Mouse (Mus musculus) adrenal gland, adult (tissue): ENCODE data around the gene Zfp523.

Experiments
- DNase-seq, 2 experiments: peaks; one replicate each; pipeline ENCODE4 v3.0.0; 2022 to 2023; ENCODE audit warnings: low spot score in 1 of 2; ENCODE audit not compliant: inconsistent age in 2 of 2

The Zfp523 gene

DNA sequence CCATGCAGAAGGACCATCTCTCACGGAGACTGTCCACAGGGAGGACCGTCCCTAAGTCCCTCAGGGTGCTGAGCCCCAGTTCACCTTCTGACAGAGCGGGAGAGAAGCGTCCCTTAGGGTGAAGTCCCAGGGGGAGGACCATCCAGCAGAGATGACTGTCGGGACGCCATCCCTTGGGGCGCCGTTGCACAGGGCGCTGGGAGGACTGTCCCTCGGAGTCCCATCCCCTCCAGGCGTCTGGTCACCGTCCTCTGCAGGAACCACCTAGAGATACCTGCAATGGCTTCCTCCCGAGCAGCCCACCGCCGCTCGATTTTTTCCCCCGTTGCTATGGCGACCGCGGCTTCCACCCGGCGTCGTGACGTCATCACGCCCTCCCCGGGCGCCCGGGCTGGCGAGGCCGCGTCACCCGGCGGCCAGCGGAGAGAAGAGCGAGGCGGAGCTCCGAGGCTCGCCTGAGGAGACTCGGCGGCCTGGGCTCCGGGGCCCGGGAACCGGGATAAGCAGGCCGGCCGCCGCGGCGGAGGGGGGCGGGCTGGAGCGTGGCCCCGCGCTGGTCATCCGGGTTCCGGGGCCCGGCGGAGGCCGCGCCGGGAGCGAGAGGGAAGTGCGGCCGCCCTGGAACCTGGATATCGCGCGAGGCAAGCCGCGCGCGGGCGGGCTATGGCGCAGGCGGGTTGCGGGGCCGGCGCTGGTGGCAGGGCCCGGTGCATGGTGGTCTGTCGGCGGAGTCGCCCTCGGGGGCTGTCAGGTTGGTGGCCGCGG lies at the start of gene Zfp523:
Gene Zfp523, plus strand, starts transcription at position 355 of the 765 bp plus-strand sequence.
- DNase-seq: peak; percentile 94 to 97

DNA sequence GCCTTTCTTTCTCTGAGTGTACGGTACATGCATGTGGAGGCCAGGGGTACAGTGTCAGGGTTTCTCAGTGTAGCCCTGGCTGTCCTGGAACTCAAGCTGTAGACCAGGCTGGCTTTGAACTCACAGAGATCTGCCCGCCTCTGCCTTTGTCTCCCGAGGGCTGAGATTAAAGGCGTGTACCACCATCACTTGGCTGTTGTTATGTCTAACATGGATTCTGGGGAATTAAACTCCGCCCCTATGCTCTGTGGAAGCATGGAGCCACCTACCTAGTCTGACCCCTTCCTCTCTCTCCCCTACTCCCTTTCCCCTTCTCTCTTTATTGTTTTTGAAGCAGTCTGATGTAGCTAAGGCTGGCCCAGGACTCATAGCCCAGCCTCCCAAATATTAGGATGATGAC lies 47.1 kb upstream of the Zfp523 start:
- no peak for DNase-seq

DNA sequence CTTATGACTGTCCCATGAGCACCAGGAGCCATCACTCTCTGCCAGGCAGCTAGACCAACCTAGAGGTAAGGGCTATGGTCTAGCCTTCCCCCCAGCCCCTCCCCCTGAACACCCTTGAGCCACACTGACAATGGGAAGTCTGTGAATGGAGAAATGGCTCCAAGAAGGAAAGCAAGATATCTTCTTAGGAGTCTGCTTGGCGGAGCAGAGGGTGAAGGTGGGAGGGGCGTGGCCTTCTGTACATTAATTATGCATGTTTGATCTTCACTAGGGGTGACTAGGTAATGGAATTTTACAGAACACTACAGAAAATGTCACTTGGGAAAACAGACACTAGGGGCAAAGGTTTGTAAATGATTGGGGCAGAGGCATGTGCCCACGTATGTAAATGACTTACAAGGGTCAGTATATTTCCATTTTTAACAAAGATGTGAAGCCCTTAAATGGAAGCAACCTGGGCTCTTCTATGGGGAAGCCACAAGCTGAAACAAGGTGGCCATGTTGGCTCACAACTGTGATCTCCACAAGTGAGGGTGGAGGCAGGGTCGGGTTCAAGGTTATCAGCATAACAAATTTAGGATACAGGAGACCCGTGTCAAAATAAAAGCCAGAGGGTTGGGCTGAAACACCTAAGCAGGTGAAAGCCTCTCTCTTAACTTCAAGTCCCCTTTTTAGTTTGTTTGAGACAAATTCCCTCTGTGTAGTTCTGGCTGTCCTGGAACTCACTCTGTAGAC lies 46.4 kb upstream of the Zfp523 start:
- DNase-seq: no peak

DNA sequence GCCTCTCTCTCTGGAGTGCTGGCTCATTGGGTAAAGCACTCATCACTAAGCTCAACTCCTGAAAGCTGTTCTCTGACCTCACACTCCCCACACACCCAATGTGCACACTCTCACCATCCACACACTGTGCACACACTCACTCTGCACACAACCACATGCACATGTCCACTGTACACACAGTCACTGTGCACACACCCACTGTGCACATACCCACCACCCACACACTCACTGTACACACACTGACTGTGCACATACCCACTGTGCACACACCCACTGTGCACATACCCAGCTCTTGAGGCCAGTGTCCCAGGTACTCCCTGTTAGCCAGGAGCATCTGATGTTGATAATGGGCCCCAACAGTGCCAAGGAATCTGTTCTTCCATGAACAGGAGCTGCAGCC lies 45.8 kb upstream of the Zfp523 start:
- DNase-seq: no peak

DNA sequence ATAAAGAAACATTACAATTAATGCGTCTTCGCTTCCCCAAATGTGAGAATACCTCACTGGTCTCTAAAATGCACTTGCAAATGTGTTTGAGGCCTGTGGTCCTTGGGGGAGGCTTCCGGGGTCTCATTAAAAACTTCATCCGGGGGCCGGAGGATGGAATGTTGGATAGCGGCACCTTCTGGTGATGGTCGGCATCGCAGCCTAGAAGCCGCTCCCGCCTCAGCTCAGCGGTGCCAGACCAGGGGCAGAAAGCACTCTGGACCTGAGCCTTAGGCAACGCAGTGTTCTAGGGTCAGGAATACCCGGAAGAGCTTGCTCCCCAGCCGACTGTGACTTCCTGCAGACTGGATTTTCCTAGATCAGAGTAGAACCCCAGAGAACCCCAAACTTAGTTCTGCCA lies 43.7 kb upstream of the Zfp523 start:
- peak; percentile 52 to 82 for DNase-seq

DNA sequence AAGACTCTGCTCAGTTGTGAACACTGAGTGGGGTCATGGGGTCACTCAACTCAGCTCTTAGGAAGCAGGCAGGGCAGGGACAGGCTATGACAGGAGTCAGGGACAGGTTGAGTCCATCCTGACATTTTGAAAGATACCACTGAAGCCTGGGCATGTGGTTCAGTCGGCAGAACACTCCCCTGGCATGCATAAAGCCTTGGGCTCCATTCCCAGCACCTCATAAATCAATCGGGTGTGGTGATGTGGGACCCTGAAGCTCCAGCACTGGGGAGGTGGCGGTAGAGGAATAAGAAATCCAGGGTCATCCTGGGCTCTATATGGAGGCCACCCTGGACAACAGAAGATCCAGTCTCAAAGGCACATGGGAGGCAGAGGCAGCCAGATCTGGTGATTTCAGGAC lies 41.4 kb upstream of the Zfp523 start:
- DNase-seq: peak; percentile 63 to 84

DNA sequence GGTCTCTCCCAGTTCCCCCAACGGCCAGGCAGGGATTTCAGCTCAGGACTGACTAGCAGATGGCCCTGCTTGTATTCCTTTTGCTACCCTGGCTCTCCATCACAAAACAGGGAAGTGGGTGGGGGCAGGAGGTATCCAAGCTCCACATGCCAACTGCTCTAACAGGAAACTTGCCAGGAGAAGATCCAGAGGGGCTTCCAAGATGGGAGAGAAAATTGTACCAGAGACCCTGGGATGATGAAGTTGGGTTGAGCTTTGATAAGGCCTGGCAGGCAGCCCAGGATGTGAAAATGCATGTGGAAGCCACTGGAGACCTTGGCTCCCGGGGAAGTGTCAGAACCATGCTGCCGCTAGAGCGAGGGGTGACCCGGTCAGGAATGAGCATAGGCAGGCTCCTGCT lies 40.7 kb upstream of the Zfp523 start:
- peak; percentile 65 to 88 for DNase-seq

DNA sequence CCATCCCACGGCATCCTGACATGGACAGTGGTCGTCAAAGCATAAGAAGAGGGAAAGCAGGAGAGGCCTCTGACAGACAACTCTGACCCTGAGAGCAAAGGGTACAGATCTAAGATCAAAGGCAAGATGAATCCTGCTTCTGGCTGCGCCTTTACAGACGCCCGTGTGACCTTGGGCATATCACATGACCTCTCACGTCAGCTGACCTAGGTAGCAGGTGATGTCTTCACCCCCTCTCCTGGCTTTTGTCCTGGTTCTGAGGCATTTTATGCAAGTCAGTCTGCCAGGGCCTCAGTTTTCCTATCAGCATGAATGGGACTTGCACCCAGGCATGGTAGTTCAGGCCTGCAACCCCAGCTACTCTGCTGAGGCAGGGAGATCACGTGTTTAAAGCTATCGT lies 38.9 kb upstream of the Zfp523 start:
- no peak for DNase-seq

DNA sequence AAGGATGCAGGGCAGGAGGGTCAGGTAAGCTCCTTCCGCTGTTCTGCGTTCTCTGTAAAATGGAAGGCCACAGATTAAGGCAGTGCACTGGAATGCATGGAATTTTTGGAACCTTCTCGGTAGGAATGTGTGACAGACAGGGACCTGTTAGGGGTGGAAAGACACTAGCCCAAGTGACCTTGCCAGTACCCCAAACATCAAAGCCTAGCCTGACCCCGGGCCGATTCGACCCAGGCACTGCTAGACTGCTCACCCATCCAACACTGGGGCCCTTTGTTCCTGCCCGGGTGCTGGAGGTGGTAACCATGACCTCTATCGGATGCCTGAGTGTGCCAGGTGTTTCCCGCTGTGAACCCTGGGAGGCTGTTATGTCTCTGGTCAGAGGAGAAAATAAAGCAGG lies 38.2 kb upstream of the Zfp523 start:
- peak in 1 of 2 experiments; percentile 38 for DNase-seq

DNA sequence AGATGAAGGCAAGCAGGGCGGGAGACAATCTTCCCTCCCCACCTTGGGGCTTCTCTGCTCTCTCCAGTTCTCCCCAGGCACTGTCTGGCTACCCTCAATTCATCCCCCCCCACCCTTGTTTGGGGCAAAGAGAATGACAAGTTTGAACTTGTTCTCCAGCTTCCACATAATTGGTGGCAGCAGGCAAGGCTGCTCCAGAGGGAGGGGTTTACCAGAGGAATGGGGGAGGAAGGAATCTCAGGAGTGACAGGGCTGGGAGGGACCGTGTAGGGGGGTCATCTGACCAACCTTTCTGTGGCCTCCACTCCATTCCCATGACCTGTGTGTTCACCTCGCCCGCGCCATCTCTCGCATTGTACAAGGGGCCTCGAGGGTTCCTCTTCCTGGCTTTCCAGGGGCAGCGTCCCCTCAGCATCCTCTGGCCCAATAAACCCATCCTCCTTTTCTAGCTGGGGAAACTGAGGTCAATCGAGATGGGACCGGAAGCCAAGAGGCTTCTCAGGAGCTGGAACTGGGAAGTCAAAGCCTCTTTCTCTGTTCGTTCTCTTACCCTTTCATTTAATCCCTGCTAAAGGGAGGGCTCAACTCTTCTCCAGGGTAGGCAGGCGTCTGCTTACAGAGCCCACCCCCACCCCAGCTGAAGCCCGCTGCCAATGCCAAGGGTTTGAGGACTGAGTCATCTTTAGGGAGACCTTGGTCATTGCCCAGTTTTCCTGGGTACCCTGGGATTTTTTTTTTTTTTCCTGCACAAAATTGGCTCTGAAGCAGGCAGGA lies 36.3 kb upstream of the Zfp523 start:
- peak in 1 of 2 experiments; percentile 31 for DNase-seq

DNA sequence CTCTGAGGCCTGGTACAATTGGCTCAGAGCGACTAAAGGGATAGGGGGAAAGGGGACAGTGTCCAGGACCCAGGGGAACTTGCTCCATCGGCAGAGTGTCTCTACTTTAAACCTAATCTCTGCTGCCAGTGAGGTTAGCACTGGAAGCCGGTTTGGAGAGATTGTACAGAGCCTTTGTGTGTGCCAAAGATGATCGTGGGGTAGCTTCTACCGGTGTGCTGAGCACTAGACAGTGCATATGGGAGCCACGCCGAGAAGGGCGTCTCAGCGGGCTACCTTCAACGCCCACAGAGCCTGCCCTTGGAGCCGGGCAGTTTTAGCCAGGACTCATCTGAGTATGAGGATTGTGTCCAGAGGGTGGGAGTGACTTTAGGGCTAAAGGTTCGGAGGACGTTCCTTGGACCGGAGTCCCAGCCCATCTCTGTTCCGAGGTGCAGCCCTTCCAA lies 35.7 kb upstream of the Zfp523 start:
- peak; percentile 60 to 87 for DNase-seq

DNA sequence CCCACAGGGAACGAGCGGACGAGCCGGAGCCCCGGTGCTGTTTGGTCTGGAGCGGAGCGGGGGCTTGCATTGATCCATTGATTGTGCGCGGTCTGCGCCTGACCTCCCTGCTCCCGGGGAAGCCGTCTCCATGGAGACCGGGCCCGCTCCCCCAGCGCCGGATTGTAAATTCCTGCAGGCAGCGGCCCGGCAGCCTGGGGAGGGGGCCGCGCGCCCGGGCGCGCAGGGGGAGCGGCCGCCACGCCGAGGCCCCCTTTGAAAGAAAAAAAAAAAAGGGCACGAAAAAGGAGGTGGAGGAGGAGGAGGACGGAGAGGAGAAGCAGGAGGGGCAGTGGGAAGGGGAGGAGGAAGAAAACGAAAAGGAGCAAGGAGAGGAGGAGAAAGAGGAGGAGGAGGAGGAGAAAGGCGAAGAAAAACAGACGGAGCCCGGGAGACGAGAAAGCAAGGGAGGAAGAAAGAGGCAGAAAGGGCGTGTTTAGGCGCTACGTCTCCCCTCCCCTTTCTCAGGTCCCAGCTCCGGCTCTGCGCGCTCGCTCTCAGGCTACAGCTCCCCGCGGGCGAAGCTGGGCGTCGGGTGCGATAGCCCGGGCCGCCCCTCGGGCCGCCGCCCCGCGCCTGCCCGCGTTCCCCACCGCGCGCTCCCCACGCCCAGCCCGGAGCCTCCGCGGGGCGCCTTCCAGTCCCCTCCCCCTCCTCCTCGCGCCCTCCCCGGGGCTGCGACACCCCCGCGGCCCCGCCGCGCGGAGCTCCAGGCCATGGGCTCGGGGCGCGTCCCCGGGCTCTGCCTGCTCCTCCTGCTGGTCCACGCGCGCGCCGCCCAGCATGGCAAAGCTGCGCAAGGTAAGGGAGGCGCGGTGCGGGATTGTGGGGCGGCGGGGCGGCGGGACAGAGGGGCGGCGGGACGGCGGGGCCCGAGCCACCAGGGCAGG lies 34.9 kb upstream of the Zfp523 start, which contains the start of gene Scube3:
Gene Scube3, plus strand, starts transcription at position 371 of the 929 bp plus-strand sequence.
- peak; percentile 62 to 80 for DNase-seq

DNA sequence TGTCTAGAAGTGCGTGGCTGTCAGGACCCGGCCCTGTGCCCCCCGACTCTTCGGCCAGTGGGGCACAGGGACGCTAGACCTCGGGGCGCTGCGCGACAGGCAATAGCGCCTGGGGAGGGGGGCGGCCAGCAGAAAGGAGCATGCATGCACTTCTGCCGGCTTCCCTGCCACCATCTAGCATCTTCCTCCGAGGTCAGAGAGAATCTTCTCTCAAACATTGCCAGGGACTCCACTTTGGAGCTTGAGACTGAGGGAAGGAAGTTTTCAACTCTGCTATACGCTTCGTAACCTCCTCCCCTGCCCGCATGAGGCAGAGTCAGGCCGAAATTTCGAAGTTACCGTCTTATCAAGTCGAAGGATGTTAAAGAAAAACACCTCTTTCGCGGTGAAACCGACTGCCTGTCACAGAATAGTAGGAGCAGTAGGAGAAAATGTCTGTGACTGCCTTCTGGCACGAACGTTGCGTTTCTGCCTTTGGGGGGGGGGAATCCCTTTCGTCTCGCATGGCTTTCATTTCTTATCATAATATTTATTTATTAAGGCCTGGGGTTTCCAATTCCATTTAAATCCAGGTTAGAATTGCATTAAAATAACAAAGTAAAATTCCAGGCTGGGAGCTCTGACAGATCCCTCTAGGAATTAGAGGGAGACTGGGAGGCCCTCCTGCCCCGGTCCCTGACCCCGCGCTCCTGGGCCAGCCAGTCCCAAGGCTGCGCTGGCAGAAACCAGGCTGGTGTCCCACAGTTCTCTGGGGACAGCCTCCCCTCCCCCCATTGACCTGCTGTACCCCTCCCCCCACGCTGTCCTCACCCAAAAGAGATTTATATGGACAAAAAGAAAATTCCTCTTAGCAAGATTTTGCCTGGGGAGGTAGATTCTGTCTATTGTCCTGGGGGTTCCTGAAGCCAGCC lies 34.0 kb upstream of the Zfp523 start:
- DNase-seq: peak; percentile 35 to 68

DNA sequence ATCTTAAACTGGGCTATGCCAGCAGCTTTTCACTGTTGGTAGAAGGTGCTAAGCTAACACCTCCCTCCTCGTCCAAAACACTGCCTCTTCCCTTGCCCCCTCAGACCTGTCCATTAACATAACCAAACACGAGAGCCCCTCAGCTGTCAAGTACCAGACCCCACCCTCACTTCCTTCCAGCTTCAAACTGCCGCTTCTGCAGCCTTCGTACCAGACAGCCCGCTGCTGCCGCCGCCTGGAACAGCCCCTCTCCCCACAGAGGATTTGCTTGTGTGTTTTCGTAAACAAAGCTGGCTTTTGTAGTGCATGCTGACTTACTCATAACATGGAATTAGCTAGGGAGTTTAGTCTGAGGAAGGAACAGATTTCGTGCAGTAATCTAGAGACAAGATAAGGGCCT lies 33.2 kb upstream of the Zfp523 start:
- DNase-seq: peak in 1 of 2 experiments; percentile 57

DNA sequence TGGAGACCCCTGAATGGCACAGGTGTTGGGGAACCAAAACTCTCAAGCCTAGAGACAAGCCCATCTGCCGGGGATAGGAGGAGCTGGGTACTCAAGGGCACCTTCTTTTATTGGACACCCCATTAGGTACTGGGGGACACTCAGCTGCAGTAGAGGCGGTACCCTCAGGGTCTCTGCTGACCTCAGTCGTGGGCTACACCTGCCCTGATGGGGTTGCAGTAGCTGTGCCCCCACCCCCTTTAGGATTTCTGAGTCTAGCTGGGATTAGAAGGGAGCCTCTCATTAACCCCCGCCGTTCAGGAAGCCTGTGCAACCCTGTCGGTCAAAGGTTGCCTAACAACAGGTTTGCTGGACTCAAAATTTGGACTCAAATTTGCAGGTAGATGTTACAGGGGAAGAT lies 32.7 kb upstream of the Zfp523 start:
- no peak for DNase-seq

DNA sequence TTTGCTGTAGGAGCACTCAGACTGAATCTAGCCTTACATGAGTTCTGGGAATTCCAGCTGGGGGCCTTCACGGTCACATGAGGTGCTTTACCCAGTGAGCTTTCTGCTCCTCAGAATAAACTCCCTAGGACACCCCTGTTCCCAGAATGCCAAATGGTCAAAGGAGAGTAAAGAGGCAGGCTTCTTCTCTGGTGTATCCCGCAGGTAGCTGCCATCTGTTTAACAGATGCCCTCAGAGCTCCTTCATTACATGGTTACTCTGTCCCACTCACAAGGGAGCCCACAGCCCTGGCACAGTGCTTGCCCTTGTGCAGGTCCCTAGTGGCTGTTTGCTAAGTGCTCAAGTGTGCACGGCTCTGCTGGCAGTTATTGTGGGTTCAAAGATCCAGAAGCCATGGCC lies 28.6 kb upstream of the Zfp523 start:
- DNase-seq: no peak

DNA sequence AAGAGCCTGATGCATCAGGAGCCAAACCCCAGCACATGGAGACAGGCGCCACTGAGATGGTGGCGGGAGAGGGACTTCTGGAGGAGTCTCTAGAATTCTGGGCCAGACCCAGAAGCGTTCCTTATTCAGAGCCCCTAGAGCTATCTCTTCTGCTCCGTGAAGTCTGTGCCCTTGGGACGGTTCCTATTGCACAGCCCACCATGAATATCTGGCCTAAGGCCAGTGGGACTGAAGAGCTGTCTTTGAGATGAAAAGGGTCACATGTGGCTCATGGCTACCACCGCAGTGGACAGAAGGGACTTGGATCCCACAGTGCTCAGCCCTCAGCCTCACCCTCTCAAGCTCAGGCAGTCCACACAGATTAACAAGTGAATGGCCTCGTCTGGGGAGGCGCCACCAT lies 27.2 kb upstream of the Zfp523 start:
- DNase-seq: no peak

DNA sequence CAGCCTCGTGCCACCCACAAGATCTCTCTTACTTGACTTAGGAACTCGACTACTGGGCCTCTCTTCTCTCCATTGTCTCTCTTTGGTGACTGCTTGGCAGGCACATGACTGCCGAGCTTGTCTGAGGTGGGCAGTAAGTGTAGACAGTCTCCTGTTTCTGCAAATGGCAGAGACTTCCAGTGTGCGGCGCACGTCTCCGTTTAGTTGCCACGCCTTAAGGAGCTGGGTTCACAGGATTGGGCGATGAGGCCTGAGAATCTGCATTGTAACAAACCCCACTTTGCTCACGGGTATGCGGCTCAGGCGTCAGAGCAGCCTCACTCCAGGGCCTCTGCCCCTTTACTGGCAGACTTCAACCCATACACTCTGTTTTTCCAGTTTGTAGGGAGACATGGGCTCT lies 26.5 kb upstream of the Zfp523 start:
- DNase-seq: no peak

DNA sequence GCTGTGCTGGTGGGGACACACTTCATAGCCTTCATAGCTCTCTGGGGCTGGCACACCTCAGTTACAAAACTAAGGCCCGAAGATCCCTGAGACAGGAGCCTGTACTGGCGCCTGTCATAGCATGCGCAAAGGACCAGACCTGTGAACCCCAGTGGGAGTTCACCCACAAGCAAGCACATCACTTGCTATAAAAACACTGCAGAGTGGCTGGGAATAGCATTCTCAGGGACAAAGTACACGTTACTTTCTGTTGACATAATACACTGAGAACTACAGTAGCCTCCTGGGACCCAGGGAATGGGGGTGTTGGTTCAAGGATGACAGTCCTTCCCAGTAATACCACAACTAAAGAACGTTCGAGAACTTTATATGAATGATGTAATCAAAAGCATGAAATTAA lies 23.8 kb upstream of the Zfp523 start:
- no peak for DNase-seq
